Mouse (Mus musculus) frontal cortex, postnatal 14 days (tissue): Measurements from ENCODE around the gene Plcb4.

Experiments used
- DNase-seq, 2 experiments: peaks; one replicate each; pipeline ENCODE4 v3.0.0; 2022; ENCODE audit warnings: low spot score in 2 of 2

Plcb4 gene

DNA sequence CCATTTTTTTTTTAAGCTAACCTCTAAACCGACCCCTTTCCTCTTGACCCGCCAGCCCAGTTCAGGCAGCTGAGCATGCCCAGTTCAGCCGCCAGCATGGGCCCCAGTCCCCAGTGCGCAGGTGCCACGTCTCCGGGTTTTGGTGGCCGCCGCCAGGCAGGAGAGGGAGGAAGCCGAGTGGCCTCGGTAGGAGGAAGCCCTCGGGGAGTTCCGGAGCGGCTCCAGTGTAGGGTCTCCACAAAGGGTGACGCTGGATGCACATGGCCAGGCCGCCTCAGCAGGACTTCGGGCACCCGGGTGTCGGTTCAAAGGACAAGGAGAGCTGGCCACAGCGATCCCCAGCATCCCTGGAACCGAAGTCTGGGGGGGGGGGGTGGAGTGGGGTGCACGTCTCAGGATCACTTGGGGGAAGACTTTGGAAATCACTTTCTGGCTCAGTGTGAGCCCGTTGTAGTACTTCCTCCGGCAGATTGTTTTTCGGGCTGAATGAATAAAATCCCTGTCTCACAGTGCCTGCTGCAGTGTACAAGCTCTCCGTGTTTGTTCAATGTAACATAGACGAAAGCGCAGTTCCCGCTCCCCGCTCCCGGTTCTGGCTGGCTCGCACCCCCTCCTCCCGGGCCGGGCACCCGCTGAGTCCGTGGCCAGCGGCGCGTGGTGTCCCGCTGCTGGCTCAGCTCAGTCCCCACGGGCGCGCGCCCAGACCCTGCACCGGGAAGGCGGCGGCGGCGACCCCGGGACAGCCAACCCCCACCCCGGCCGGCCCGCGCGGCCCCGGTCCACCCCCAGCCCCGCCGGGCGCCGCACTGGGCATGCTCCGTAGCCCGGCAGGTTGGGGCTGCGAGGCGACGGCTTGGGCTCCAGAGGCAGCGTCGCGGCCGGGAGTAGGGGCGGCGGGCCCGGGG is at the start of gene Plcb4:
Gene Plcb4 (plus strand): TSS at position 526 of the 905 bp plus-strand sequence.
- peak; percentile 76 for DNase-seq

DNA sequence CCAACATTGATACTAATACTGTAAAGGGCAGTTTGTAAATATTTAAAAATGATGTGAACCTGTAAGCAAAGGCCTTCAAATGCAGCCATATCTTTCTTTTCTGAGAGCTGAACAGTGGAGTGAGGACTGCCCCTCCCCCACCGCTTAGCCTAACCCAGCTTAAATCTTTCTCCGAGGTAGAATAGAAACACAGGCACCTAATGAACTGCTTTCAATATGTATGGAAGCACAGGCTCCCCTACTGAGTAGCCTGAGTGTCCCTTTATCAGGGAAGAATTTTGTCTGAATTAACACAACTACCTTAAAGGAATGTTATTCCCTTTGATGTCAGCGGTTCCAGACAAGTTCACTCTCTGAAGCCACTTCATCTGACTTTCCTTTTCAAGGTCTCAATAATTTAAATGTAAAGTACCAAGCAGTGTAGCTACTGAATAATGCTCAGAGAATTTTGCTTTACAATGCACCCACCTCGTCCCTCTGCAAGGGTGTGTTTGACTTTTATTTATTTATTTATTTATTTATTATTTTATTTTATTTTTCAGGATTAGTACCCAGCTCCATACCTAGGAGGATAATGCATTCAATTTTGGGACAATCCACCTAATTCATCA is 44.1 kb upstream of the Plcb4 start:
- DNase-seq = no peak

DNA sequence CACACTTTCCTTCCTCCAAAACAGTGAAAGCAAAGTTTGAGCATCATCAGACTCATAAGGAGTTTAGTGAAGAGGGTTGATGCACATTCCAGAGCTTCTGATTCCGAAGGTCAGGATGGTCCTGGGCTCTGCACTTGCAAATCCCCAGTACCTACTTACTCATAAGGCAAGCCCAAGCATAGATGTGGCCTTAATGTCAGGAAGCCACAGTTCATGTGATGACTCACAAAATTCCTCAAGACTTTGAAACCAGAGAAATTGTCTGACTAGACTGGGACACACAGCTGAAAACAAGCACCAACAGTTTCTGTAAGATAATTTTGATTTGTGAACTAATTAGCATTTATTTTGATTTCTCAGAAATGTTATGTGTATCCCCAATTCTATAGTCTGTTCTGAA is 42.7 kb upstream of the Plcb4 start:
- DNase-seq = no peak

DNA sequence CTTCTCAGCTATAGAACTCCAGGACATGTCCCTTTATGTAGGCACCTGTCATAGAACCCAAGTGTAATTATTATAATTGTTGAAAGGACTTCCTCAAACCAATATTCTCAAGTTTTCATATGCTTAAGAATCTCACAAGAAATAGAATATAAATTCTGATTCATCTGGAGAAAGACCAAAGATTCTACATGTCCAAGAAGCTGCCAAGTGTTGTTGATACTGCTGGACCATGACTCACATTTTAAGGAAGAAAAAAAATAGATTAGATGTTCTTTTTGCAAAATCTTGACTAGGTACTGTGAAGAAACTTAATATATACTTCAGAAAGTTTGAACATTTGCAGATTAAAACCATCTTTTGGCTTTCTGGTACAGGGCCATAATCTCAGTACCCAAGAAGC is 40.3 kb upstream of the Plcb4 start:
- DNase-seq = no peak

DNA sequence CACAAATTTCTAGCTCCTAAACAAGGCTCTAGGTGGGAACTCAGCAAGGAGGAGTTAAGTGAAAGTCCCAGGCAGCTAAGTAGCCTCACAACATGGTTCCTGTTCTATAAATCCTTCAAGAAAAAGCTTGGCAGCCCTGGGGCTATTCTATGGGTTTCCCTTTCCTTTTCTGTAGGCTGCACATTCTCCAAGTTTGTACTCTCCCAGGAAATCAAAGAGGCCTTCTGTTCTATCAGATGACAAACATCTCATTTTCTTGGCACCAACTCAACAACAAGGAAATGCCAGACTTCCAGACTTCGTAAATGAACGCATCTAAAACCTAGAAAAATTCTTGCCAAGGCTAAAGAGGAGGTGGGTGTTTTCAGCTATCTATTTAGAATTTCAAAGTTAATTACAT is 38.9 kb upstream of the Plcb4 start:
- DNase-seq = no peak

DNA sequence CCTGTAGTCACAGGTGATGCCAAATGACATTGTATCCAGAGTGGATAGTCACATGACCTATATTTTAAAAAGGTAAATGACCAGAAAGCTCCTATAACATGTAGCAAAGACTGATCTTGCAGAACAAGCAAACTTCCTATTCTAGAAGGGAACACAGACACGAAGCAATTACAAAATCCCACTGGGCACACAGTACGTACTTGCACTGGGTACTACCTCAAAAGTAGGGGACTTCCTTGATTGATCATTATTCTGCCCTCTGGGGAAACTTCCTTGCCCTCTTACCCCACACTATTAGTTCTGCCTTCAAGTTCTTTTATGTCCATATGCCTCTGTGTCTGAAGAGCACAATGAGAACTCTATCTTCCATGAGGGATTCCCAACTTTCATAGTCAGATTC is 31.0 kb upstream of the Plcb4 start:
- DNase-seq = no peak

DNA sequence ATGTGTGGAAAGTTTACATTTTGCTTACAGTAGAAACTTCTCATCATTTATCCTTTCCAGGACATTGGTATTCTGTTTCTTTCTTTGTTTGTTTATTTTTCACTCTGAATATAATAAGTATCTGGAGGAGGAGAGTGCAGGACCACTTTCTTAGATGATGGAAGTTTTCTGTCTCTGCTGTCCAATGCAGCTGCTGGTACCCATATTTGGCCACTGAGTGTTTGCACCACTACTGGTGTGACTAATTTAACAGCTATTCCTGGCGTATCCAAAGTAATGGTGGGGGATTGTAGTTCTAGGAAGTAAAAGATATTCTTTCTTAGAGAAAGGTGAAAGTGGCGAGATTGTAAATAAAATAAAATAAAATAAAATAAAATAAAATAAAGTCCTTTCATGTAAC is 21.6 kb upstream of the Plcb4 start:
- DNase-seq = no peak

DNA sequence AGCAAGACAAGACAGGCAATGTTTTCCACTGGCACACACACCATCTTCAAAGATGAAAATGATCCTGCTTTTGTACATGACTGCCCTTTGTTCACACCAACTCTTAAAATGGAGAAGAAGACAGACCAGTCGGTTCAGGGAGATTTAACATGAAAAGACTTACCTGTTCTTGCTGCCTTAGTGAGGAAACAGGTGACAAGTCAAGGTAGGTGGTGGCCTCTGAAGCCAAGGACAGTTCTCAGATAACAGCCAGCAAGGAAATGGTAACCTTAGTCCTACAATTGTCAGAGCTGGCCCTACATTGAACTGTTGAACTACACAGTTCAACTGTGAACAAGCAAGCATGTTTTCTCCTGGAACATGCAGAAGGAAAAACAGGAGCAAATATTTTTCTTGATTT is 17.8 kb upstream of the Plcb4 start:
- no peak for DNase-seq

DNA sequence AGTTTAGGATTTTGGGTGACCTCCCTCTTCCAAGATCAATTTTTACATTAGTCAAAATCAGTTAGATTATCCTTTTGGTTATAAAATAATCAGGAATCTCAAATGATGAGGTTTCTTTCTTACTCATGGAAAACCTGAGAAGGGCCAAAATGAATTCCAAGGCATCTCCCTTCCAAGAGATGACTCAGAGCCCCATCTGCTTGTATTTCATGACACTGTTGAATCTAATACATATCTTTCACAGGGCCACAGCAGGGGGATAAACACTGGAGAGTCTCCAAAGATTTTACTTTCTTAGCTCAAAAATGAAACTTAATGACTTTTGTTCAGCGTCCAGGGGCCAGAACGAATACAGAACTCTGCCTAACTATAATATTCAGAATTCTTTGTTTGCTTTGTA is 17.2 kb upstream of the Plcb4 start:
- DNase-seq = no peak

DNA sequence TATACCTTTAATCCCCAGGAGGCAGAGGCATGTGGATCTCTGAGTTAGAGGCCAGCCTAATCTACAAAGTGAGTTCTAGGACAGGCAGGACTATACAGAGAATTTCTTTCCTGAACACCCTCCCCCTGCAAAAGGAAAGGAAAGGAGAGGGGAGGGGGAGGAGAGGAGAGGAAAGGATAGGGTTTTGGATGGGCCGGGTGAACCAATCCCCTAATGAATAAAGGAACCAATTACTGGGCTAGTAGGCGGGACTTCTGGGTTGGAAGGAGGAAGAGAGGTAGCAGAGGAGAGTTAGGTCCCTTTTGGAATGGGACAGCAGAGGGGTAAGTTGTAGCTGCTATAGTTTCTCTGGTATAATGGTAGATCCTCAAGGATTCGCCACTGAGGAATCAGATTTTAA is 12.6 kb upstream of the Plcb4 start:
- DNase-seq = no peak

DNA sequence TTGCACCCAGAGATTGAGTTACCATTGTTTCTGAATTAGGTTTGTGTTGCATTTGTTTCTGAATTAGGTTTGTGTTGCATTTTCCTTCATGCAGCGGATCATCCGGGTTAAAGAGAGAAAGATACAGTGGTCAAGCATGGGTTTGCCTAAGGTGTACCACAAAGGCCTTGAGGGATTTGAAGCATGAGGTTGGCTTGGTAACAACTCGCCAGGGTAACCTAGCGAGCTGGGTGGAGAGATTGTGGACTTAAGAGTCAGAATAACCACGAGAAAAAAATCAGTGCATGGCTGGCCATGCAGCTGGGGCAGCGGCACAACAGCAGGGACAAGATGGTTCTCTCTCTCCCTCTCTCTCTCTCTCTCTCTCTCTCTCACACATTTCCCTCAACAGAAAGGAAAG is 12.2 kb upstream of the Plcb4 start:
- DNase-seq = no peak

DNA sequence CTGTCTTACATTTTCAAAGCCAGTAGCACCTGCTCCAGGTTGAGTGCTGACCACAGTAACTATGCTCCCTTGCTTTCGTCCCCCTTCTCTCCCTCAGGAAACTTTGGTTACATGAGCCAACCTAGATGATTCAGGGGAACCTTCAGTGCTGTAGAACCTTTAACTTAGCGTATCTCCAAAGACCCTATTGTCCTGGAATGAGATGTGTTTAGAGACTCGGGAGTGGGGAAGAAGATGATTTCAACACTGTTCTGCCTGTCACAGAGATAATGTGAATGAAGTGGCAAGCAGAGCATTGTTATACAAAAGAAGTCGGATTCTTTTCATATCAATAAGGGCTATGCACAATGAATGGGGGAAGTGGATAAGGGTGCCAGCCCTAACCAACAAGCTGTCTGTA is 10.8 kb upstream of the Plcb4 start:
- DNase-seq = no peak

DNA sequence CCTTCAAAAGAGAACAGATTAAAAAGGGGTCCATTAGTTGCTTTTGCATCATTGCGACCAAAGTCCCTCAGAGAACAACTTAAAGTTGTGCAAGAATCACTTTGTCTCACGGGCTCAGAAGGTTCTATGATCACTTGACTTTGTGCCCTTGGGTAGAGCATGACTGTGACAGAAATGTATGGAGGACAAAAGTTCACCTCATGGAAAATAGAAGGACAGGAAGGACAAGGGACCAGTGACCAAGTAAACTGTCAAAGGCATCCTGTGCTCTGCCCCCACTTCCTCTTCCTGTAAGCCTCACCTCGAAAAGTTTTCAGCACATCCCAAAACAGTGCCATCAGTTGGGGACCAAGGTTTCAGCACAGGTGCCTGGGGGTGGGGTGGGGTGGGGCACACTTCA is 7.9 kb upstream of the Plcb4 start:
- no peak for DNase-seq

DNA sequence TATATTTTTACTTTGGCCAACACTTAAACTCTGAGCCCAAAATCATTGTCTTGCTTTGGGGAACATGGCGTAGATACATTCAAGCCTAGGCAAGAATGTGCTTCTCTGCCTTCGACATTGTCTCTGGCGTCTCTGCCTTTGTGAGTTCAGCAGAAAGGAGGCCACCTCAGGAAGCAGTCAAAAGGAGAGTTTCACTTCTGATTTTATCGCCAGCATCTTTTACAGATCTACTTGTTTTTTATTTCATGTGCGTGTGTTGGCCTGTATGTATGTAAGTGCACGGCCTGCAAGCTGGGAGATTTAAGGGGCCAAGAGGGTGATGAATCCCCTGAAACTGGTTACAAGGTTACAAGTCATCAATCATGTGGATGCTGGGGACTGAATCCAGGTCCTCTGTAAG is 6.8 kb upstream of the Plcb4 start:
- no peak for DNase-seq

DNA sequence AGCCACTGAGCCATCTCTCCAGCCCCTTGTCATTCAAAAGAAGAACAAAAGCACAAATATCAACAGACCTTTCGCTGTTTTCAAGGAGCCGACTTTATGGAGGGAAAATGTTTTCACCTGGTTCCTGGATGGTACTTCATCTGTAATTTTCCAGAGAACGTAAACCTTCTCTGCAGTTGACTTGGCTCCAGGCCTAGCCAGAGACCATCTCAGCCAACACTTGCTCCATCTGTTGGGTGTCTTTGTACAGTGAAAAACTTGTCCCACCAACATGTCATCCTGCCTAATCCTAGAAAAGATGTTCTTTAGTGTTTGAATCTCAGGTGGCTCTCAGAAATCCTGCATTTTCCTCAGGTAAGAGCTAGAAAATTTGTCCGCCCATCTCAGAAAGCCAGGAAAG is 6.4 kb upstream of the Plcb4 start:
- no peak for DNase-seq

DNA sequence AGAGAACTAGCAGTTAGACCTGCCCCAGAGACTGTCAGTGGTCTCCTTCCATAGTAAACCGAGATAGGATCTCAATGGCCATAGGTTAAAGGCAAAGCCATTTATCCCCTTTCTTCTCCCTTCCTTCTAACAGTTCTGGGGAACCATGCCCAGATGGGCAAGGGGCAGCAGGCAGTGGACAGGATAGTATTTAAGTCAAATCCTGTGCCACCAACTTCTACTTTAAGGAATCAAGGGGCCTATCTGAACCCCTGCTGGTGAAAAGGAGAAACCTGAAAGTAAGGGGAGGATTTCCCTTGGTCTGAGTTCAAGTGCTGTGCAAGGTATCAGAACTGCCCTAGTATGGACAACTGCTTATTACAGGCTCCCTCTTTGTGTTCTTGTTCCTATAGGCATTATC is 2.9 kb upstream of the Plcb4 start:
- no peak for DNase-seq

DNA sequence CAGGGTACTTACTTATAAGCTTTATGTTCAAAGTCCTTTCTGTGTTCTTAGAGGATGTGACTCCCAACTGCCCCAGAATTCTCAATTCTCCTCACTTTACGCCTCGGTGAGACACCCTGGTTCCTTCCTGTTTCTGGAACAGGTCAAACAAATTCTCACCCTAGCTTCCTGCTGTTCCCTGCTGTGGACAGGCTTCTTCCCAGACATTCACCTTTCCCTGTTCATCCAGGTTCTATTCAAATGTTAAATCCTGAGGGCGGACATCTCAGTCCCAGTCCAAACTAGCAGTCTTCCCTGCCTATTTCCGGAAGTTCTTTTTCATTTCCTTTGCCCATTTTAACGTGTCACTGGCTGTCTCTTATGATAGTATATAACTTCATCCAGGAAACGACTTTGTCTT is 2.2 kb upstream of the Plcb4 start:
- DNase-seq = no peak

DNA sequence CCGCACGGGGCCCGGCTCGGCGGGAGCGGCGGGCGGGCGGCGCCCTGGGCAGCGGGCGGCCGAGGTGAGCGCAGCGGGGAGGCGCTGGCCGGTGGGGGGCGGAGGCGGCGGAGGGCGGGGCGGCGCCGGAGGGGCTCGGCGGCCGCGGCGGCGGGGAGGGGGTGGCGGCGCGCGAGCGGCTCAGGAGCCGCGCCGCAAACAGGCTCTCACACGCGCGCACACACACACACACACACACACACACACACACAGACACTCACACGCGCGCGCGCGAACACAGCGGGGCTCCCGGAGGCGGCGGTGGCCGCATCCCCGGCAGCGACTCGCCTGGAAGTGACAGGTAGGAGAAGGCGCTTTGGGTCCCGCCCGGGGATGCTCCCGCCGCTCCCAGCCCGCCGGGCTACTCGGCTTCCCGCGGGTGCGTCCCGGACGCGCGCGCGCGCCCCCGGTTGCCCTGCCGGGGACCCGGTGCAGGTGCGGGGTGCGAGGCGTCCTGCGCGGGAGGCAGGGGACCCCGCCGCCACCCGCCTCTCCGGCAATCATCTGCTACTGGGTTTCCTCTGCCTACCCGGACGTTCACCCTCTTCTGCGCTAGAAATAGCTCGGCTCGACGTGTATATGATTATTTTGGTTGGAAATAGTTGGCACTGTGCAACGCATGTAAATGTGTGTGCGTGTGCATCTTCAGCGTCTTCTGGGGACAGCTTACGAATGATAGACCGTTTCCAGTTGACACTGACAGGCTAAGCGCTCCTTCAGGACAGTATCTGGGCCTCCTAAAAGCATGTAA is 775 bp downstream of the Plcb4 start:
- DNase-seq = peak in 1 of 2 experiments; percentile 30

DNA sequence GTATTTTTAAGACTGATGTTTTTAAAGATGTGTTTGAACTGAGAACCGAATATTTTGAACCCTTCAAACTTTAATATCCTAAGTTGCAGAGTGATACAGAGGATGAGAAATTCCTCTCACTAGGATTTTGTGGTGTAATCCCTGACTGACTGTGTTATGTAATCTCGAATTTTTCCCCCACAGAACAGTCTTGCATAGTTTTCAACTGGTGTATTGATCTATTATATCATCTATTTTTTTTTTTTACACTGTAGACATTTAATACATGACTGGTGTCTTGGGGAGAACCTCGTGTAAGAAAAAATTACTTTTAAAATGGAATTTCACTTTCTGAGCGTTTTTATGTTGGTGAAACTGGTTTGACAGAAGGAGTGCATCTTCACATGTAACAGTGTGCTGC is 2.0 kb downstream of the Plcb4 start:
- no peak for DNase-seq

DNA sequence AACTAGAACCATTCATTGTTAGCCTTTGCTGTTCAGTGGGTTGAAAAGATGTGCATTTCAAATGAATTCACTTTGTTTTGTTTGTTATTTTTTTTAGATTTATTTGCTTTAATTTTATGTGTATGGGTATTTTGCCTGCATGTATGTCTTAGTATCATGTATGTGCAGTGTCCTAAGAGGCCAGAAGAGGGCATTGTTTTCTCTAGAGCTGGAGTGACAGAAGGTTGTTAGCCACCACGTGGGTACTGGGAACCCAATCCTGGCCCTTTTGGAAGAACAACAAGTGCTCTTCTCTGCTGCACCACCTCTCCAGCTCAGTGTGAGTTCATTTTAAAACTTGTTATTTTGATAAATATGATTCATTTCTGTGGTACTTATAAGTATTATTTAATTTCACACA is 5.0 kb downstream of the Plcb4 start:
- no peak for DNase-seq

DNA sequence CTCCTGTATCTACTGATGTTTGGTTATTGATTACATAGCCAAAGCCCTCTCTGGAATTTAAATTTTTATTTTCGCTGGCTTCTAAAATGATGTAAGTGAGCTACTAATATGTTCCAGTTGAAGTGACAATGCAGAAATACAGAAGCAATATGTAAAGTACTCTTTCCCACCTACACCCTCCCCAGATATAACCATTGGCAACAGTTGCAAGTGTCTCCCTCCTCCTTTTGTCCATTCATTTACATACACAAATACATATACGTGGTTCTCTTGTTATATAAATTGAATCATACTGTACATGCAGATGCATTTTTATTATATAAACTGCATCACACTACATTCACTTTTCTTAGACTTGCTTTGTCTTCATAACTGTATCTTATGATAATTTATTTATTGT is 8.7 kb downstream of the Plcb4 start:
- no peak for DNase-seq

DNA sequence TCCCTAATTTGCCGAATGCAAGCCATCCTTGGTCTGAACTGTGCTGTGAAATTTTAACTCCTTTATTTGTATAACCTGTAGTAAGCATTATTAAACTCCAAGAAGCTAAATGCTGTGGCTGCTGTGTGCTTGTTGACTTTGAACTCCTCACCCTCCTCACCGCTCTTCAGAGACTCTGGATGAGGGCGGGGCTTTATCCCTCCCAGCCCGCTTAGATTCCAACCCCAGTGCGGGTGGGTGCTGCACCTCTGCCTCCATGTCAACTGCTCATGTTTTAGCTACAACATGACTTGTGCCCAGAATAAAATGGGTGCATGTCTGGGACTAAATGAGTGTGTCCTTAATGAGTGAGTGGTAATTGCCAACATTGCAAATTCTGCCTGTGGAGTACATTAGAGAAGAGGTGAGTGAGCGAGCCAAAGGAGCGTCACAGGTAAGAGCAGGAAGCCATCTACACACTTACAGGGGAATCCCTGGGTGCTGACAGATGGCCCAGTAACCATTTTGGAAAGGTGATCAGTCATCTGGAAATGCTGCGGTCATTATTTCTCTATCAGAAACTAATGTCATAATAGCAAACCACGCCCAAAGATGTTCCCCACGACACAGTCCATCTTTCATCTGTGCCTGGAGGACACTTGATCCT is 13.8 kb downstream of the Plcb4 start:
- no peak for DNase-seq
